Mouse (Mus musculus) layer of hippocampus, postnatal 36 days (tissue): ENCODE data around the gene Ifngr2. TPM values are rescaled to one million over a fixed set of nuclear protein-coding genes. Genes with fewer than 3 reads are reported as not detected.

Experiments
- DNase-seq, 2 experiments: peaks; one replicate each; pipeline ENCODE4 v3.0.0; 2022
- total RNA-seq, 2 experiments: library from RNA; stranded (reverse); gene quantifications; 2 replicates each; pipeline ENCODE4 v1.2.3; 2021

The Ifngr2 gene
- total RNA-seq, 2 experiments from 2014 or later = 52.4 to 57.2 TPM

DNA sequence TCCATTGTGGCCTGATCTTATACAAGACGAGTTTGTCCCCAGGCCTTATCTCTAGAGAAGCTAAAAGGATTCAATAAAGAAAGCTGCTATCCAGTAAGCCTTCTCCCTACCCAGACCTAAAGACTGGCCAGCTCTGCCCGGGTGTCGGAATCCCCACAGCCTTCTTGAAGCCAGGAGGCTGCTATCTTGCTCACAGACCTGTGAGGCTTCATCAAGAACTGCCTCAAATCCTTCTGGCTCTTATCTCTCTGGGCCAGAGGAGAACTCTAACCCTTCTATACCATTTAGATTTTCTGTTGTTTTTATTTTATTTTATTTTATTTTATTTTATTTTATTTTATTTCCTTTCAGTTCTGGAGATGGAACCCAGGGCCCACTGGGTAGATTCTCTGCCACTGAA lies 9.8 kb upstream of the Ifngr2 start:
- DNase-seq = no peak

DNA sequence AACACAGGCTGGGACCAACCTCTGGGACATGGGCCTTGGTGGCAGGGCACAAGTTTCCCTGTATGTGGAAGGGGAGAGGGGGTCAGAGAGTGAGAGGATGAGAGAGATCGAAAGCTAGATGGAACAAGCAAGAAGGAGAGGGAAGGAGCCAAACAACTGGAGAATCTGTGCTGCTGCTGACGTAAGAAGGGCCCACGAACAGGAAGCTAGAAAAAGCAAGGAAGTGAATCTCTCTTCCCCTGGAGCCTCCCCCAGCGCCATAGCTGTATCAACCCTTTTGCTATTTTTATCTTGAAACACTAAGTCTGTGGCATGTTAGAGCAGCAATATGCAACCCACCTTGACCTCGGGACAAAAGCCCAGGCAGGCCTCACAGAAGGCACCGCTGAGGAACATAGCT lies 8.8 kb upstream of the Ifngr2 start:
- DNase-seq = no peak

DNA sequence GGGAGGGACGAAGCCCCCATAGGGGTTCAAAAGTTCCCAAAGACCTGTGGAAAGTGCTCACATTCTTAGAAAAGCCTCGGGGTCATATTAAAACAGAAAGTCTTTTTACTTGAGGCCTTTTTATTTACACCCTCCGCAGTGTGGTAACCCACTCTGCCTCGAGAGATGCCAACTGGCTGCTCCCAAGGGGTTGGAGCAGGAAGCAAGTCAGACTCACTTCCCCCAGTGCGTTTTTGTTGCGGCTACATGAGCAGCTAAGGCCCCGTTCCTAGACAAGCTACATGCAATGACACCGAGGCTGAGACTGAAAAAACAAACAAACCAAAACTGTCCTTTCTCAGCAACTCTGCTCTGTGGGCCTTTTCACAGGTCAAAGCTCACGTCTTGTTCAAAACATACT lies 8.4 kb upstream of the Ifngr2 start:
- no peak for DNase-seq

DNA sequence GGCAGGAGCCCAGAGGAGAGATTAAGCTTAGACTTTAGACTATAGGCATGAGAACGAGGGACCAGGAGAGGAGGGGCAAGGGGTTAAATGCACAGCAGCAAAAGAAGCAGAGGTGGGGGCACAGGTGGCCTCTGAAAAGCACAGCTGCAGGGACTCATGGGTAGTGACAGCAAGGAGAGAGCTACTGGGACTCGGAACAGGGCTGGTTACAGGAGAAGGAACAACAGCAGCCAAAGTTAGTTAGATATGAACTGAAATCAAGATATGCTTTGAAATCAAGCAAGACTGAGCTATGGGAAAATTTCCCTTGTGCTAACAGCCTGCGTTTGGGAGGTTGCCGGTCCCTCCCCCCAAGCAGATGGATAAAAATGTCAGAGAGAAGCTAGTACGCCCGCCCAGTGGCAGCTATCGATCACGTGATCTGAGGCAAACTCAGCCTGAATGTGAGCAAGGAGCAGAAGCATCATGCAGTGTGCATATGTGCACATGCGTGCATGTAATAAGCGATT lies 5.2 kb upstream of the Ifngr2 start:
- peak; percentile 64 to 67 for DNase-seq

DNA sequence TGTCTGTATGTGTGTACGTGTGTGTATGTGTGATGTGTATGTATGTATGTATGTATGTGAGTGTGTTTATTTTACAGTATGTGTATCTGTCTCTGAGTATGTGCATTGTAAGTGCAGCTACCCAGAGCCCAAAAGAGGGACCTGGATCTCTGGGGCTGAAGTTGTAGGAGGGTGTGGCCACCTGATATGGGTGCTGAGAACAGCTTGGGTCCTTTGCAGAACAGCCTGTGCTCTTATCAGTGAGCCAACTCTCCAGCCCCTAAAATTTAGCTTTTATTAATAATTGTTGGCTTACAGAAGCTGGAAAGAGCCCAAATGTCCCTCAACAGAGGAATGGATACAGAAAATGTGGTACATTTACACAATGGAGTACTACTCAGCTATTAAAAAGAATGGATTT lies 3.3 kb upstream of the Ifngr2 start:
- DNase-seq = no peak

DNA sequence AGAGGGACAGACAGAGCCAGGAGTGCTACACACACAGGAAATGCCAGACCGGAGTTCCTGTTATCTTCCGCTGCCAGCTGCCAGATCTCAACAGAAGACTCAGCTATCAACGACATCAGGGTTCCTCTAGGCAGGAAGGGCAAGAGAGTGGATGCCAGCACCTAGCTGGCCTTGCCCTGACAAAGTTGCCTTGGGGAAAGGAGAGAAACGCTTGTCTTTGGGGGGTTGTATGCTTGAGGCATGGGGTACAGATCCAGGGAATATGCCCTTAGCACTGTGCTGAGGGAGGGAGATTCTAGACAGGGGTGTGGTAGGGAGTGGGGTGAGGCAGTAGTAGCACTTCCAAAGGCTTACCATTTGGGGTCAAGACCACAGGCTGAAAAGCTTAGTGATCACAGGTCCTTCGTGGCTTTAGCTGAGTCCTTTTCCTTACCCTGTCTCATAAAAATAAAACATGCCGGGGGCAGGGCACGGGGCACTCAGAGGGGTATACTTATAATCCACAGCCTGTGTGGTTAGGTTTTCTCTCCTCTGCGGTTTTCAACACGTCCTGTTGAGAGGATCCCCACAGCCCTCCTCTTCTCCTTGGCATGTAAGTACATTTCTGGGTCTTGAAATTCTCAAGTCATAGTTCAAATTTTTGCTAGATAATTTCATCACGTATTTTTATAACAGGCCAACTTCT lies 1.1 kb upstream of the Ifngr2 start:
- DNase-seq = no peak

DNA sequence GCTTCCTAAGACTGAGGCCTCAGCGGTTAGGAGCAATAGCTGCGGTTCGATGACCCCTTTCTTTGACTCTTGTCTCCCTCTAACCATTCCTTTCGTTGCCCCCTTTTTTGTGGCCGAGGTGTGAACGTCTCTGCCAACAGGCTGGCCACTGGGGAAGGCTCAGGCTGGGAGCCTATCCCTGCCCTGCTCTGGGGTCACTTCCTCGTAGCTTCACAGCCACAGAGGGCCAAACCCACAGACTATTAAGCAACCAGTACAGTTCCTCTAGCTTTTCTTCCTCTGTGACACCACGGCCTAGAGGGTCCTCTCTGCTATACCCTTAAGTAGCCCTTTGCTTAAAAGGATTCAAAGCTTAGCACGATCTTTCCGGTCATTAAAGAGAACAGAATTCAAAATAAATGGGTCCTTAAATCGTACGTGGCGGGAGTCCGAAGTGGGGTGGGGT lies 459 bp upstream of the Ifngr2 start:
- no peak for DNase-seq

DNA sequence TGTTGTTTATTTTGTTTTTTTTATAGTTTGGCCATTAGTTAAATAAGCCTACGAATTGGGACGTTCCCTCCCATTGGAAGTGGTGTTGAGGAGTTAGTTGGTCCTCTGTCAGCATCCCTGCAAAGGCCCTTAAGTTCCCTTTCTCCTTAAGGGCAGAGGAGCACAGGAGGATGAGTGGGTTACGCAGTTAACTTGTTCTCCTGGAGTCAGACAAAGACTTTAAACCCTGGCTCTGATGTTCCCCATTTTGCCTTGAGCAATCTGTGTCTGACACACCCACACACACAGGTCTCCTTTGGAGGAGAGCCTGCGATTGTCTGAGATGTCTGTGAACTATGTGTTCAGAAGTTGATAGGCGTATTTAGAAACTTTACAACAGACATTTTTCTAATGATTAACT lies 1.1 kb downstream of the Ifngr2 start:
- DNase-seq = no peak

DNA sequence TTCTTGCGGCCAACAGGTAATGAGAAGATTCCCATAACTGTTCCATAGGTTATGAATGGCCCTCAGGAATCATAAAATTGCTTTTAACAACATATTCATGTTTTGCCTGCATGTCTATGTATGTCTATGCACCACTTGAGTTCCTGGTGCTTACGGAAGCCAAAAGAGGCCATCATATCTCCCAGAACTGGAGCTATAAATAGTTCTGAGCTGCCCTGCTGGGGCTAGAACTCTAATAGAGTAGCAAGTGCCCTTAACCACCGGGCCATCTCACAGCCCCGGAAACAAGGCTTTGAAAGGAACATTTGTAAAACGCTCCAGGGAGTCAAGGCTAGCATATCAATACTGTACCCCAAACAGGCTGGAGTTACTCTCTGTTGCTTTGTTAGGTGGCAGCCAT lies 1.7 kb downstream of the Ifngr2 start:
- no peak for DNase-seq

DNA sequence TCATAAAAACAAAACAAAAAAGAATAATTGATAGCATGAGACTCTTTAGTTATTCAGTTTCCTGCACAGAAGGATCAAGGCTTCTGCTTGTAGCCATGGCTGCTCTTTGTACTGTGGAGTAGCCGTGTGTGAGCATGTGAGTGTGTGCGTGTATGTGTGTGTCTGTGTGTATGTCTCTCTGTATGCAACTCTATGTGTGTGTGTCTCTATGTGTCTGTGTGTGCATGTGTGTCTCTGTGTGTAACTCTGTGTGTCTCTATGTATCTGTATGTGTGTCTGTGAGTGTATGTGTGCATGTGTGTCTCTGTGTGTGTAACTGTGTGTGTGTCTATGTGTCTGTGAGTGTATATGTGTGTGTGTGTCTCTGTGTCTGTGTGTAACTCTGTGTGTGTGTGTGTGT lies 2.1 kb downstream of the Ifngr2 start:
- DNase-seq = no peak

DNA sequence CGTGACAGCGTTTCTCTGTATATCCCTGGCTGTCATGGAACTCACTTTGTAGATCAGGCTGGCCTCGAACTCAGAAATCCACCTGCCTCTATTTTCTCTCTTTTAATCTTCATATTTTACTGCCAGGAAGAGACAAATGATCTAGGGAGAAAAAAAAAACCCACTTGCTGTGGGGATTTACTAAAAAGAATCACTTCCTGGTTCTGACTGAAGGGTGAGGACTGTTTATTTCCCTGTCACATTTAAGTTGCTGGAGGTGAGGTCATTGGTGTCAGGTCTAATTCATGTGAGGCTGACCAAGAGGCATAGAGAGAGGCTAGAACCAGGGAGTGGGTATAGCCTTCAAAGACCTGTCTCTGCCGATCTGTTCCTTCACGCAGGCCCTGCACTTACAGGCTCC lies 2.7 kb downstream of the Ifngr2 start:
- no peak for DNase-seq

DNA sequence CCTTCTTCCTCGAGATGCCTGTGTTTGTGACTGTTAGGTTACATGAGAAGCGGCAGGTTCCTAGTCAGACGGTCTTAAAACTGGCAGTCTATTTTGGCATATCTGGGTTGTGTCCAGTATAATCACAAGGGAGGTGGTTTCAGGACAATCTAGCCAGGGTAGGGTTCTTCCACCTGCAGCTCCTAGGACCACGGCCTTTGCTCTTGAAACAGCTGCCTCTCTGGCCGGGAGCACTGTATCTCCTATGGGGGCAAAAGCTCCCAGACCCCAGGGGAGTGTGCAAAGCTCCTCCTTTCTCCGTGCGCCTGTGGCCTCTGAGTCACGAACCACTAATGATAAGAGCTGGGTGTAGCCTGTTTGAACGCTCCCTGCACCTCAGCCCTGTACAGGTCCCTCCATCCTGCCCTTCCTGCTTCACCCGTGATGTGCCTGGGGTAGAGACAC lies 4.2 kb downstream of the Ifngr2 start:
- DNase-seq = no peak

DNA sequence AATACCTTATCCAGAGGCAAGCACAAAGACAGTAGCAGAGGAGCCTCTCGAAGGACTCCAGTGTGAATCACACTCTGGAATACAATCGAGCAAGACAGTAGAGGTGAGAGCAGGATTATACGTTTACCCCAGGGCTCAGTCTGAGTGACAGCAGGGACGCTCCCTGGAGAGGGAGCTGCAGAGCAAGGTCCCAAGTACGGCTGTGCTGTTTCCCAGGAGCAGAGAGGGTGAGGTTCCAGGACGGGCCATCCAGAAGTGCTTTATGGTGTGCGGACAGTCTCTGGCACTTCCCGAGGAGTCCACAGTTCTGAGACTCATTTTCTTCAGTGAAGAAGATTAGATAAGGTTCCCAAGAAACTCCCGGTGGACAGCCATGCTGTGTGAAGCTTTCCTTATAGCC lies 5.2 kb downstream of the Ifngr2 start:
- no peak for DNase-seq

DNA sequence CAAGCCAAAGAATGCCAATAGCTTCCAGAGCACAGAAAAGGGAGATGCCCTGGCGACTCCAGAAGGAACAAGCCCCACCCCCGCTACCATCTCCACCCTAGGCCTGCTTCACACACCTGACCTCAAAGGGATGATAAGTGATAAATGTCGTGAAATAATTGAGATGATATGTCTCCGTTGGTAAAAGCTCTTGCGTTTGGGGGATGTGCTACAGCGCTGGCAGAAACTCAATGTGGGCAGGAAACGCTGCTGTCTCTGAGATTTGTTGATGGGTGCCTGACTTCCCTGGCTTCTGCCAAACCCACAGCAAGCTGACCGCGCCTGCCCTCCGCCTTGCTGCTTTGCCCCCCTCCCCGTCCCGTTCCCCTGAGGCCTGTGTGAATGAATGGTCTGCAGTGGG lies 6.8 kb downstream of the Ifngr2 start:
- DNase-seq = peak; percentile 21 to 40

DNA sequence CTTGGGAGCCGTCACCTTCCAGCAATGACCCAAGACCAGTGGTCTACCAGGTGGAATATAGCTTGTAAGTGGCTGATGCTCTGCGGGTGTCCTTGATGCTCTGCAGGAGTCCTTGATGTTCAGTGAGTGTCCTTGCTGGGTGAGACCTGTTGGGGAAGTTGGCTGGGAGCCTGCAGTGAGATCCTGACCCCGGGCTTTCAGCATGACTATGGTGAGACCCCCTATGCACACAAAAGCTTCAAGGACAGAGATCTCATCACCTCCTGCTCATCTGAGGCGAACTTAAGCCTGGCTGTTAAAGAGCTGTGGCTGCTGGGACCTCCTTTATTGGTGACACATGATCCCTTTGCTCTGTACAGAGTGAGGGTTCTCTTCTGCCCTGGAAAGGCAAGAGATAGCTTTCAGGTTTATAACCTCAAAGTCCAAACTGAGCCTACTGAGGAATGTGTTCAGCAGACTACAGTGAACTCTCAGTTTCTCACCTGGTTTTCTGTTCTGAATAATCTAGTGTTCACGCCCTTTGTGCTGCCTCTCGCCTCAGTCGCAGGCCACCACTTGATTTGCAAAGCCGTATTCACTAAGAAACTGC lies 8.2 kb downstream of the Ifngr2 start:
- no peak for DNase-seq

DNA sequence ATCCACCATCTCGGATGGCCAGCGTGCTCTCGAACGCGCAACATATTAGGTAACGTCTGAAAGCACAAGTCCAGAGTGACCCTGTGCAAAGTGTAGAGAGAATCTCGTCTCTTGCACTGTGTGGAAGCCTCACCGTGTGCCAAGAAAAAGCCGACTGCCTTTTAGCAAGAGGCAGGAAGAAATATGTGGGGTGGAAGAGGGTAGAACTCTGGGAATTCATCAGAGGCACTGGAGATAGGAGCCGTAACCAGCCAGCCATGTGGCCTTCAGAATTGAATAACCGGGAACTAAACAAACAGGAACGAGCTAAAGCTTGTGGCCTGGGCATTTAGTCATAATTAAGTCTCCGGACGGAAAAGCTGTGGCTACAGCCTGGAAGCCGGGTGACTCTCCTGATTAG lies 9.8 kb downstream of the Ifngr2 start:
- no peak for DNase-seq

DNA sequence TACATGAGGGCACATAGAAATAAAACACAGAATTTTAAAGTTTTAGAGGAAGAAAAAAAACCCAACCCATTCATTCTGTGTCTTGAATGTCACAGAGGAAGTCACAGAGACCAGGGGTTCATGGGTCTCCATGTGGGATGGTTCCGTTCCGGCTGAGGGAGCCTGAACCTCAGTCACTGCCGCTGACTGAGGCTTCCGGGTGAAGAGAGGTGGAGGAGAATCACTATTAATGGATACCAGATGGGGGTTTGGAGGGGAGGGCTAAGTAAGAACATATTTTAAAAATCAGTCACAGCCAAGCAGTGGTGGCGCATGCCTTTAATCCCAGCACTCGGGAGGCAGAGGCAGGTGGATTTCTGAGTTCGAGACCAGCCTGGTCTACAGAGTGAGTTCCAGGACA lies 10.3 kb downstream of the Ifngr2 start:
- no peak for DNase-seq

DNA sequence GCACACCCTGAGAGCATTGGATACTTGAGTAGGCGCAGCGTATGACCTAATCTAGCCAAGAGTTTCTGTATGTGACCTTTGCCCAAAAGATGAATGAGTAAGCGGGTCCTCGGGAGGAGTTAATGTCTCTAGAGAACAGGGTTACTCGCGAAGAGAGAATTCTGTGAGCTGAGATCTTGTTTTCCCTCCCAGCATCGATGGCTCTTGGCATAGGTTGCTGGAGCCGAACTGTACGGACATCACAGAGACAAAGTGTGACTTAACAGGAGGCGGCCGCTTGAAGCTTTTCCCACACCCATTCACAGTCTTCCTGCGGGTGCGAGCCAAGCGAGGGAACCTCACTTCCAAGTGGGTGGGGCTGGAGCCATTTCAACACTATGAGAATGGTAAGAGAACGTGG lies 10.8 kb downstream of the Ifngr2 start:
- DNase-seq = no peak

DNA sequence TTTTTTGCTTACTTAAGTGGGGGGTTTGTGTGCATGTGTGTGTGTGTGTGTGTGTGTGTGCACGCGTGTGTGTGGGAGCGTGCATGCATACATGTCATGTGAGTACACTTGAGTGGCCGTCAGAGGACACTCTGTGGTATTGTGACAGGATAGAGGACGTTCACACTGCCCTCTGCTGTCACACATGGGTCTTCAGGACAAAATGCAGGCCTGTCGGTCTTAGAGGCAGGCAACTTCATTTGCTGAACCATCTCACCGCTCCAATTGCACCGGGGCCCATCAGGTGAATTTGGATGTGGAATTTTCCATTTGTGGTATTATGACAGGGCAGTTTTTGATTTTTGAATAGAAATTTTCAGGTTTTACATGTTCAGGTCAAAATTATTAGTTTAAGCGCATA lies 14.2 kb downstream of the Ifngr2 start:
- no peak for DNase-seq

DNA sequence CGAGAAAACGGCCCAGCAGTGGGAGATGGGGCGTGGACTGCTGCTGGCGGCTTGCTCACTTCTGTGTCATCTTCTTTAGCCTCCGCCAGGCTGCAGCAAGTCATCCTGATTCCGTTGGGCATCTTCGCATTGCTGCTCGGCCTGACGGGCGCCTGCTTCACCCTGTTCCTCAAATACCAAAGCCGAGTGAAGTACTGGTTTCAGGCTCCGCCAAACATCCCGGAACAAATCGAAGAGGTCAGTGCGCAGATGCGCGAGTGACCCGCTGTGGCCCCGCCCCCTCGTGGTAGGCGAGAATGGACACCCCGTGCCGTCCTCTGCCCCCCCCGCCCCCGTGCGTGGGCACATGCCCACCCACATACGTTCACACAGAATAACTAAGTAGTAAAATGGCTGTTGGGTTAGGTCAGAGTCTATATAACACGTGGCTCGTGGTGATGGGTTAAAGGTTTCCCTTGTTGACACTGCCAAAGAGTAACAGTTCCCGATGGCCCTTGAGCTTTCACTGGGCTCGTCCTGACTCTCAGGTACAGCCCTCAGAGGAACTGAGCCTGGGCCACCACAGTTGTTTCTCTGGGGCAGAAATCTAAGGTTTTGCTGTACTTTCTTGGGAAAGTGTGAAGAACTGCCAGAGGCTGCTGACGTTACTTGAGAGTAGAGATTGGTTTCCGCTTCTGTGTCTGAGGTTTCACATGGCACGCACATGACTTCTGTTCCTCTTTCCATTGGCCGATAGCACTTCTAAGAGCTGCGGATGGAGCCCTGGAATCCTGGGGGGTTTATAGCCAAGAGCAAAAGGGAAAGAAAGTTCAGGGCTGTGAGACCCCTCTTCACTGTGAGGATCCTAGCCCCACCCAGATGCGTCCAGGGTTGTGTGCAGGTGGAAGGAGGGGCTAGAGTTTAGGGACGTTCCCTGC lies 14.9 kb downstream of the Ifngr2 start:
- no peak for DNase-seq

DNA sequence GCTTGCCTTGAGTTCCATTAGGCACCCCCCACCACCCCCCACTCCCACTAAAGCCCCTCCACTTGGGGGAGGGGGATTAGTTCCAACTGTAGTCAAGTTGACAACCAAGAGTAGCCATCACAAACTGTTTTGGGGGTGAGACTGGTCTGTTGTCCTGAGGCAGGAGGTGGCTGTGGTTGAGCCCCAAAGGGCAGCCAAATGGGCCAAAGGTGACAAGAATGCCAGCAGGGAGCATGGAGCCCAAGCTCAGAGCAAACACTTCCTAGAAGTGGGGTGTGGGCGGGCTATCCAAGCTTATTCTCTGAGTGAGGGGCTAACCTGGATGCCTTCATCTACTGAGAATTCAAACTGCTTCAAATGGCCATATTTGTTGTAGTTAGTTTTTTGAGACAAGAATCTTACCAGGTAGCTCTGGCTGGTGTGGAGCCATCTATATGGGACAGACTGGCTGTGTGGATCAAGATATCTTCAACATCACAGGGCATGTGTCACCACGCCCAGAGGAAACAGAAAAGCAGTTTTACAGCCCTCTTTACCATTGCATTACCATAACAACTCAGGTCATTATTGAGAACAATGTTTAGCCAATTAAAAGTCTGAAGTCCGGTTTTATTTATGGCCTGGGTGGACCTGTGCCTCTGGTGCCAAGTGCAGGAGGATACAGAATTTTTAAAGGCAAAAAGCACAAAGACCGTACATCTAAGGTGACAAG lies 17.9 kb downstream of the Ifngr2 start:
- no peak for DNase-seq

DNA sequence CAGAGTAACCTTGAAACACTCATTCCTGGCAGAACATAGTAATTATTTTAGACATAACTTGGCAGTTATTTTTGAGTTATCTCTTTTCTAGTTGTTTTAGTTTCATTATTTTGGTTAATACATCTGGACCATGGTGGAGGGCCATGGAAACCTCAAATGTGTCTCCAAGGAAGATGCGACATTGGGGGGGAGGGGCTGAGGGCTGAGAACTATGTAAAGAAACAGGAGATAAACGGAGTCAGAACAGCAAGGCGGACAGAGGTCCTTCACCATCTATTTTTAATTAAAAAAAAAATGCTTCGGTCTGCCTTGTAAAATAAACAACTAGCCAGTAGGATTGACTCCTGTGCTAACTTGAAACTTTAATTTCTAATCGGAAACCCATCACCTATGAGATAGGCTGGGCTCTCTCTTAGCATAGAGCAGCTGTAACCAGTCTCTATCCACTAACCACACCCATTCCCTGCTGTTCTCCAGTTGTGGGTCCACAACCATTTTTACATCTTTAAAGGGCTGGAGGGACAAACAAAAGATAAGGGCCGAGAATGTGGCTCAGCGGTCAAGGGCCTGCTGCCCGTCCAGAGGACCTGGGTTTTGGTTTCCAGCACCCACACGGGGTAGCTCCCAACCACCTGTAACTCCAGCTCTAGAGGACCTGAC lies 18.6 kb downstream of the Ifngr2 start:
- DNase-seq = no peak
